Mouse (Mus musculus): Measurements from ENCODE around the gene Lcp2. TPM values are rescaled to one million over a fixed set of nuclear protein-coding genes. Genes with fewer than 3 reads are reported as not detected.
"Not testable (repeated sequence)": the region's sequence is repeated elsewhere in the genome, so short reads cannot be mapped to it uniquely, and the experiment has no call there.

Lcp2 gene
- polyA plus RNA-seq, 1 experiment from 2014 or later = 9.8 TPM

DNA sequence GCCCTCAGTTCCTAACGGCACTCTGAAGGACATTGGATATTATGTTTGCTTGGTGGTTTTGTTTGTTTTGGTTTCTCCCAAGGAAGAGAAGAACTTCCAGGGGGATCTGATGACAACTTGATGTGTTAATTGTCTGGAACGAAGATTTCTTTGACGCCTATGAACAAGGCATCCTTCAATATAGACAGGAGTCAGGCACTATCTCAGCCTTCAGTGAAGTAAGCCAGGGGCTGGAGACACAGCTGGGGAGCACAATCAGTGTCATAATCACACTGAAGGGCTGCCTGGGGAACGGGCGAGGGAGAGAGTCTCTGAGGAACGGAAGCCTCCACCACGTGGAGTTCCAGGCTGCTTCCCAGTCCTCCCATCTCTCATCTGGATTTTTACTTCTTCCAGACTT, 78.1 kb downstream of the Lcp2 start:
- no peak overlapping the region for H3K4me3 ChIP-seq (ENCODE audit: low read depth, low read length)
- no peaks in the 10 kb centered on the region for H3K9me3 ChIP-seq (ENCODE audit: low read length)
- no peaks in the 10 kb centered on the region for H3K27me3 ChIP-seq (ENCODE audit: insufficient read depth, low read length)
- DNase-seq (no peak), ATAC-seq (no peak)
- no peak overlapping the region for H3K9ac ChIP-seq (replicated peaks)
- H3K27ac ChIP-seq (ENCODE audit: low read depth) = no peak overlapping the region
- TF ChIP-seq CTCF (IDR thresholded peaks at IDR 0.05; ENCODE audit: low read depth) (no peak), EP300 (IDR thresholded peaks at IDR 0.05; ENCODE audit: low read depth) (no peak)
- H3K36me3 ChIP-seq (replicated peaks; ENCODE audit: insufficient read depth, low read length) = no peaks in the 10 kb centered on the region
- H3K4me1 ChIP-seq (ENCODE audit: insufficient read depth) = no peaks in the 10 kb centered on the region
- H3K4me2 ChIP-seq (ENCODE audit: low read depth, low read length) = no peak overlapping the region
- 59% methylated on average over 7 of the region's 7 CpGs for WGBS (ENCODE audit: insufficient replicate concordance)

DNA sequence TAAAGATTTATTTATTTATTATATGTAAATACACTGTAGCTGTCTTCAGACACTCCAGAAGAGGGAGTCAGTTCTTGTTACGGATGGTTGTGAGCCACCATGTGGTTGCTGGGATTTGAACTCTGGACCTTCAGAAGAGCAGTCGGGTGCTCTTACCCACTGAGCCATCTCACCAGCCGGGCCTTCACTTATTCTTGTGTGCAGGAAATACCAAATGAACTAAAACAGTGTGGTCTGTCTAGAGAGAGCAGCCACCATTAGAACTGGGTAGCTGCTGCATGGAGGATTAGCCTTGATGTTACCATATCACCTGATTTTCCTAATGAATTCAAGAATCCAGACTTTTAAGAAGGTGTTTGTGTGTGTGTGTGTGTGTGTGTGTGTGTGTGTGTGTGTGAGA, 79.0 kb downstream of the Lcp2 start:
- H3K9ac ChIP-seq (replicated peaks); H3K27ac ChIP-seq (ENCODE audit: low read depth); H3K4me3 ChIP-seq (ENCODE audit: low read depth, low read length); DNase-seq; H3K9me3 ChIP-seq (ENCODE audit: low read length); H3K27me3 ChIP-seq (ENCODE audit: insufficient read depth, low read length); ATAC-seq; H3K4me2 ChIP-seq (ENCODE audit: low read depth, low read length); H3K36me3 ChIP-seq (replicated peaks; ENCODE audit: insufficient read depth, low read length); H3K4me1 ChIP-seq (ENCODE audit: insufficient read depth): not testable (repeated sequence)
- 68% methylated on average over 3 of the region's 3 CpGs for WGBS (ENCODE audit: insufficient replicate concordance)

DNA sequence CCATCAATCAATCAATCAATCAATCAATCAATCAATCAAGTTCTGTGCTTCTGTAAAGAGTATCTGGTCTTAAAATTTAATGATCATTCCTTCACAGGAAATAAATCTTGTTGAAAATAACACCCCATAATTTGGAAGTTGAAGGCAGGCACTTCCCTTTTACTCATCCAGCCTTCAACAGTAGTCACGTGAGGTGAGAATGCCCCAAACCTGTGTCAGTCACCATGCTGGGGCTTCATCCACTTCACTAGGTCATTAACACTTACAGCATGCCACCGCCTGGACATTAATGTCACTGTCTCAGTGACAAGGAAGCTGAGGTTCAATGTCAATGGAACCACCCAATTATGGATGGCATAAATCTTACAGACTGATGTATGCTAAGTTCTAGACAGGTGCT, 81.7 kb downstream of the Lcp2 start:
- WGBS (ENCODE audit: insufficient replicate concordance) = 62% methylated on average over 2 of the region's 2 CpGs
- H3K27me3 ChIP-seq (ENCODE audit: insufficient read depth, low read length) = no peaks in the 10 kb centered on the region

DNA sequence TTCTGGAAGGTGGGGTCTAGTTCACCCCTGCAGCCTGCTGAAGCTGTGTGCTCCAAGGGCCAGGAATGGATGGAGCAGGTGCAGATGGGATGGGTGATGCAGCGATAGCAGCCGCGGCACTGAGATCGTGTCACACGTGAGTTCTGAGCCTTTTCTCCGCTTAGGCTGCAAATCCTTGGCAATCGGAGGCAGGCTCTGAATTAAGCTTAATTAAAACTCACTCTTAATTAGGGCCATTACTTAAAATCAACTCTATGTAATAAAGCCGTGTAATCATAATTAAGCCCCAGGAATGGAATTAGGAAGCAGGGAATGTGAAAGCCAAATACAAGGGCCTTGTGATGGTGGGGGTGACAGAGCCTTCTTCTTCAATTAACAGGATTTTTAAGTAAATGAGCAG, 92.6 kb downstream of the Lcp2 start:
- Histone ChIP-seq H3K4me2 (ENCODE audit: low read depth, low read length) (no peak overlapping the region), H3K9me3 (ENCODE audit: low read length) (no peaks in the 10 kb centered on the region), H3K27ac (ENCODE audit: low read depth) (no peak overlapping the region), H3K9ac (replicated peaks) (no peak overlapping the region), H3K27me3 (ENCODE audit: insufficient read depth, low read length) (no peaks in the 10 kb centered on the region), H3K36me3 (replicated peaks; ENCODE audit: insufficient read depth, low read length) (no peaks in the 10 kb centered on the region), H3K4me3 (ENCODE audit: low read depth, low read length) (no peak overlapping the region), H3K4me1 (ENCODE audit: insufficient read depth) (no peaks in the 10 kb centered on the region)
- WGBS (ENCODE audit: insufficient replicate concordance) = 82% methylated on average over 8 of the region's 8 CpGs
- DNase-seq = no peak
- no peak for TF ChIP-seq CTCF (IDR thresholded peaks at IDR 0.05; ENCODE audit: low read depth)
- no peak for ATAC-seq

More for the DNA sequence above, 81.7 kb downstream of the Lcp2 start:
- no peaks in the 10 kb centered on the region for H3K36me3 ChIP-seq (replicated peaks; ENCODE audit: insufficient read depth, low read length)
- DNase-seq (no peak), ATAC-seq (no peak)
- no peak overlapping the region for H3K4me3 ChIP-seq (ENCODE audit: low read depth, low read length)
- H3K4me2 ChIP-seq (ENCODE audit: low read depth, low read length) = no peak overlapping the region
- no peak overlapping the region for H3K9ac ChIP-seq (replicated peaks)
- no peaks in the 10 kb centered on the region for H3K4me1 ChIP-seq (ENCODE audit: insufficient read depth)
- no peaks in the 10 kb centered on the region for H3K9me3 ChIP-seq (ENCODE audit: low read length)
- no peak for TF ChIP-seq EP300 (IDR thresholded peaks at IDR 0.05; ENCODE audit: low read depth)
- no peak for TF ChIP-seq CTCF (IDR thresholded peaks at IDR 0.05; ENCODE audit: low read depth)
- H3K27ac ChIP-seq (ENCODE audit: low read depth) = no peak overlapping the region

Other genes with a start within 250 kb of the Lcp2 start
- gene Kcnmb1, start 83.9 kb upstream of the Lcp2 start, polyA plus RNA-seq (2015; fragmentation: Nextera tagmentation; extraction: Ambion mirVana) = 0.02 and 0.05 TPM in 2 replicates
- gene Kcnip1, start 53.8 kb upstream of the Lcp2 start, polyA plus RNA-seq (2015; fragmentation: Nextera tagmentation; extraction: Ambion mirVana) = not detected in 2 replicates
- gene 4930469K13Rik, start 51.6 kb downstream of the Lcp2 start, polyA plus RNA-seq (2015; fragmentation: Nextera tagmentation; extraction: Ambion mirVana) = not detected in 2 replicates
- gene Foxi1, start 161.2 kb downstream of the Lcp2 start, polyA plus RNA-seq (2015; fragmentation: Nextera tagmentation; extraction: Ambion mirVana) = not detected in 2 replicates

All from liver, postnatal 0 days (tissue).